Mouse (Mus musculus): ENCODE measurements around the gene Ap1s3. TPM values are rescaled to one million over a fixed set of nuclear protein-coding genes. Genes with fewer than 3 reads are reported as not detected.
"Not testable (repeated sequence)": the region's sequence is repeated elsewhere in the genome, so short reads cannot be mapped to it uniquely, and the experiment has no call there.

The Ap1s3 gene
- polyA plus RNA-seq, 1 experiment from 2014 or later = 0.35 TPM

GRCm38 (mm10) chr1:79626140-79626539 is 45.6 kb downstream of the Ap1s3 start:
- Histone ChIP-seq H3K9ac (ENCODE audit: low read depth, low read length) (no peak overlapping the region), H3K36me3 (ENCODE audit: control insufficient read depth, insufficient read depth, low read length) (no peaks in the 10 kb centered on the region), H3K9me3 (ENCODE audit: control insufficient read depth, low read length) (no peaks in the 10 kb centered on the region), H3K4me2 (ENCODE audit: low read depth, low read length) (no peak overlapping the region), H3K27me3 (replicated peaks; ENCODE audit: control insufficient read depth, insufficient read depth, low read length) (no peaks in the 10 kb centered on the region), H3K4me3 (ENCODE audit: low read length) (no peak overlapping the region), H3K27ac (ENCODE audit: low read length) (no peak overlapping the region), H3K4me1 (ENCODE audit: control insufficient read depth, insufficient read depth, low read length) (no peaks in the 10 kb centered on the region)
- 53% methylated on average over 4 of the region's 4 CpGs for WGBS
- ATAC-seq = no peak

DNA sequence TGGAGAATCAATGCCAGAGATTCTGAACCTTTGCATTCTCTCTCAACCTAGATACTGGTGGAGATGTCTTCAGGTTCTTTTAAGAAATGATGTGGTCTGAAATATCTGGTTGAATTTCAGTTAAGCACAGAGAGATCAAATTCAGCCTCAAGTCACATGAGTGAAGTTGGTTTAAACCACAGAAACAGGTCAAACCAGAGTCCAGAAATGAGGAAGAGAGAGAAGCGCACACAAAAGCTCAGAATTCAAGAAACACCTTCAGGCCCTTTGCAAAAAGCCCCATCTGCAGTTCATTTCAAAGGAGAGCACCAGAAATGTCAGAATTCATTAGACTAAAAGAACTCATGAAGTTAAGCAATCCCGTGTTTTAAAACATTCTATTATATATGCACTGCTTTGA is 52.3 kb downstream of the Ap1s3 start:
- 82% methylated on average over 2 of the region's 2 CpGs for WGBS
- Histone ChIP-seq H3K9me3 (ENCODE audit: control insufficient read depth, low read length) (peaks cover 2% of the 10 kb centered on the region; the same call in 1 of the 2 replicates), H3K4me1 (ENCODE audit: control insufficient read depth, insufficient read depth, low read length) (no peaks in the 10 kb centered on the region), H3K4me3 (ENCODE audit: low read length) (no peak overlapping the region), H3K27me3 (replicated peaks; ENCODE audit: control insufficient read depth, insufficient read depth, low read length) (no peaks in the 10 kb centered on the region), H3K4me2 (ENCODE audit: low read depth, low read length) (no peak overlapping the region), H3K36me3 (ENCODE audit: control insufficient read depth, insufficient read depth, low read length) (no peaks in the 10 kb centered on the region), H3K27ac (ENCODE audit: low read length) (no peak overlapping the region), H3K9ac (ENCODE audit: low read depth, low read length) (no peak overlapping the region)
- ATAC-seq = no peak

DNA sequence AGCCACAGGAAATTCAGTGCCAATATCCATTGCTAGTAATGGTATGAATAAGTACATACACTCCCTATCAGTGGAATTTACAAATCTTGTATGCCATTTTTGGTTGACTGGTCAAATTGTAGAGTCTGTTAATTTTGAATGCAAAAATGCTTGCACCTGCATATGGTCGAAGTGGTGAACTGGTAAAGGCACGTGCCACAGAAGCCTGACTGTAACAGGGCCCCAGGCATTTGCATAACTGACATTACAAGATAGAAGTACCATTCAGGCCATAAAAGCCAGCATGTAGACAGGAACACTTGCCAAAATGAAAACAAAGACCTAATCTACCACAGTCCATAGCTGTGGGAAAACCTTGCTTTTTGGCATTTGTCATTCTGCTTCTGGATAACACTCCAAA is 55.3 kb downstream of the Ap1s3 start:
- ATAC-seq = no peak
- Histone ChIP-seq H3K27ac (ENCODE audit: low read length) (no peak overlapping the region), H3K4me3 (ENCODE audit: low read length) (no peak overlapping the region), H3K9ac (ENCODE audit: low read depth, low read length) (no peak overlapping the region), H3K4me2 (ENCODE audit: low read depth, low read length) (no peak overlapping the region), H3K4me1 (ENCODE audit: control insufficient read depth, insufficient read depth, low read length) (no peaks in the 10 kb centered on the region), H3K27me3 (replicated peaks; ENCODE audit: control insufficient read depth, insufficient read depth, low read length) (no peaks in the 10 kb centered on the region), H3K36me3 (ENCODE audit: control insufficient read depth, insufficient read depth, low read length) (no peaks in the 10 kb centered on the region), H3K9me3 (ENCODE audit: control insufficient read depth, low read length) (peaks cover 3% of the 10 kb centered on the region; the same call in 1 of the 2 replicates)
- 92% methylated on average over 2 of the region's 2 CpGs for WGBS

DNA sequence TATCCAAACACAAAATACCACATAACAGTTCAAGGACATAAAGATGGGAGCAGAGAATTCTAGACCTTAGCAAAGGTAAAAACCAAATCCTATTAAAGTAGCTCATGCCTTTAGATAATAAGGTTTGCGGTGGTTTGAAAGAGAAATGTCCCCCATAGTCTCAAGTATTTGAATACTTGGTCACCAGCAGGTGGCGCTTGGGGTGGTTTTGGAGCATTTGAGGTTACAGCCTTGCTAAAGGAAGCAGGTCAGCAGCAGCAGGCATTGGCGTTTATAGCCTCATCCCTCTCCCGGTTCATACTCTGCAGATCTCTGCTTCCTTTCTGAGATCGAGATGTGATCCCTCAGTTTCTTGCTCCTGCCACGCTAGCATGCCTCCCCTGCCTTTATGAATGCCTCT is 57.3 kb downstream of the Ap1s3 start:
- H3K27ac ChIP-seq (ENCODE audit: low read length) = no peak overlapping the region
- no peak overlapping the region for H3K9ac ChIP-seq (ENCODE audit: low read depth, low read length)
- 93% methylated on average over 6 of the region's 6 CpGs for WGBS
- peaks cover 3% of the 10 kb centered on the region; the same call in 1 of the 2 replicates for H3K9me3 ChIP-seq (ENCODE audit: control insufficient read depth, low read length)
- H3K4me2 ChIP-seq (ENCODE audit: low read depth, low read length) = no peak overlapping the region
- no peak overlapping the region for H3K4me3 ChIP-seq (ENCODE audit: low read length)
- H3K36me3 ChIP-seq (ENCODE audit: control insufficient read depth, insufficient read depth, low read length) = no peaks in the 10 kb centered on the region
- H3K27me3 ChIP-seq (replicated peaks; ENCODE audit: control insufficient read depth, insufficient read depth, low read length) = no peaks in the 10 kb centered on the region
- no peak for ATAC-seq
- no peaks in the 10 kb centered on the region for H3K4me1 ChIP-seq (ENCODE audit: control insufficient read depth, insufficient read depth, low read length)

DNA sequence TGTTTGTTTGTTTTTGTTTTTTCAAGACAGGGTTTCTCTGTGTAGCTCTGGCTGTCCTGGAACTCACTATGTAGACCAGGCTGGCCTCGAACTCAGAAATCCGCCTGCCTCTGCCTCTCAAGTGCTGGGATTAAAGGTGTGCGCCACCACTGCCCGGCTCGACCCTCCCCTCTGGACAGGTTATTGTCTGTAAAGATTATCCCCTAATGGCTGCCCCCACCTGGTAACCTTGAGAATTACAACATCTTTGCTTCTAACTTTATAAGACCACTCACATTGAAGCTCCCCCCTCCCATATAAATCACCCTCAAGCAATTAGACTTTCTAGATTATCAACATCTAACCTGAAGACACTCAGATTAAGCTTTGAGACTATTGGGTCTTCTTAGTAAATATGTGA is 60.5 kb downstream of the Ap1s3 start:
- H3K9me3 ChIP-seq (ENCODE audit: control insufficient read depth, low read length); H3K4me1 ChIP-seq (ENCODE audit: control insufficient read depth, insufficient read depth, low read length); H3K27me3 ChIP-seq (replicated peaks; ENCODE audit: control insufficient read depth, insufficient read depth, low read length); H3K4me2 ChIP-seq (ENCODE audit: low read depth, low read length); H3K9ac ChIP-seq (ENCODE audit: low read depth, low read length); ATAC-seq; H3K4me3 ChIP-seq (ENCODE audit: low read length); H3K36me3 ChIP-seq (ENCODE audit: control insufficient read depth, insufficient read depth, low read length); H3K27ac ChIP-seq (ENCODE audit: low read length): not testable (repeated sequence)
- 91% methylated on average over 5 of the region's 5 CpGs for WGBS

DNA sequence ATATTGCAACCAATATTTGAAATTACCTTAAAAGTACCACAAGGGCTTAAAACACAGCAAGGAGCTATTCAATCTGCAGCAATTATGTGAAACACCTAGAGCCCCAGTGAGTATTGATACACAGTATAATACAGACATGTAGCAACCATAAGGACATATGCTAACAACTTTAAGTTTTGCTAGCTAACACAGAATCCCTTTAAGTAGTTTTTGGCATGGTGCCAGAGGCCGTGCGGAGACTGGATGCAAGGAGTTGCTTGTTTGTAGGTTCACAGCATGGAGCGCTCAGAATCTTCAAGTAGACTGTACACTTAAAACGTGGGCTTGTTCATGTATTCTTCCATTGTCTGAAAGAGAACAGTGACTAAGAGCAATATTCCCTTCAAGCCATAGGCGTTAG is 62.9 kb downstream of the Ap1s3 start:
- not testable (repeated sequence) for H3K4me1 ChIP-seq (ENCODE audit: control insufficient read depth, insufficient read depth, low read length); ATAC-seq; H3K27ac ChIP-seq (ENCODE audit: low read length); H3K9me3 ChIP-seq (ENCODE audit: control insufficient read depth, low read length); H3K9ac ChIP-seq (ENCODE audit: low read depth, low read length); H3K4me3 ChIP-seq (ENCODE audit: low read length); H3K4me2 ChIP-seq (ENCODE audit: low read depth, low read length); H3K36me3 ChIP-seq (ENCODE audit: control insufficient read depth, insufficient read depth, low read length); H3K27me3 ChIP-seq (replicated peaks; ENCODE audit: control insufficient read depth, insufficient read depth, low read length)
- 55% methylated on average over 5 of the region's 5 CpGs for WGBS

DNA sequence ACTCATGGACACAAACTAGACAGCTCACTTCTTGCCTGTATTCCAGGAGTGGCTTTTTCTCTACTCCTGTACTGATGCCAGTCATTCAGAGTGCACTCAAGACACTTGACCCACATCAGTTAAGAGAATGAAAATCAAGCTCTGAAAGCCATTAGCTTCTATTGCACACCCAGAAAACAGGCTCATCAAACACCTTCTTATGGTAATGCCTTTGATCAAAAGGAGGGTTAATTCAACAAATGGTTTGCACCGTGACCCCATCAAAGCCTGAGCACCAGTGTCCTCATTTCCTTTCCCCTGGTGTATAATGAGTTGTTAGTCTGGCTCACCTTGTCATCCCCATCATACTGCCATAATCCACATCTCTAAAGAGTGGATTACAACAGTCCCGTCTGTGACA is 69.3 kb downstream of the Ap1s3 start:
- H3K4me2 ChIP-seq (ENCODE audit: low read depth, low read length) = no peak overlapping the region
- no peaks in the 10 kb centered on the region for H3K27me3 ChIP-seq (replicated peaks; ENCODE audit: control insufficient read depth, insufficient read depth, low read length)
- no peaks in the 10 kb centered on the region for H3K4me1 ChIP-seq (ENCODE audit: control insufficient read depth, insufficient read depth, low read length)
- H3K36me3 ChIP-seq (ENCODE audit: control insufficient read depth, insufficient read depth, low read length) = no peaks in the 10 kb centered on the region
- WGBS = 77% methylated on average over 2 of the region's 2 CpGs
- no peak for ATAC-seq
- no peaks in the 10 kb centered on the region for H3K9me3 ChIP-seq (ENCODE audit: control insufficient read depth, low read length)
- no peak overlapping the region for H3K9ac ChIP-seq (ENCODE audit: low read depth, low read length)
- H3K4me3 ChIP-seq (ENCODE audit: low read length) = no peak overlapping the region
- no peak overlapping the region for H3K27ac ChIP-seq (ENCODE audit: low read length)

DNA sequence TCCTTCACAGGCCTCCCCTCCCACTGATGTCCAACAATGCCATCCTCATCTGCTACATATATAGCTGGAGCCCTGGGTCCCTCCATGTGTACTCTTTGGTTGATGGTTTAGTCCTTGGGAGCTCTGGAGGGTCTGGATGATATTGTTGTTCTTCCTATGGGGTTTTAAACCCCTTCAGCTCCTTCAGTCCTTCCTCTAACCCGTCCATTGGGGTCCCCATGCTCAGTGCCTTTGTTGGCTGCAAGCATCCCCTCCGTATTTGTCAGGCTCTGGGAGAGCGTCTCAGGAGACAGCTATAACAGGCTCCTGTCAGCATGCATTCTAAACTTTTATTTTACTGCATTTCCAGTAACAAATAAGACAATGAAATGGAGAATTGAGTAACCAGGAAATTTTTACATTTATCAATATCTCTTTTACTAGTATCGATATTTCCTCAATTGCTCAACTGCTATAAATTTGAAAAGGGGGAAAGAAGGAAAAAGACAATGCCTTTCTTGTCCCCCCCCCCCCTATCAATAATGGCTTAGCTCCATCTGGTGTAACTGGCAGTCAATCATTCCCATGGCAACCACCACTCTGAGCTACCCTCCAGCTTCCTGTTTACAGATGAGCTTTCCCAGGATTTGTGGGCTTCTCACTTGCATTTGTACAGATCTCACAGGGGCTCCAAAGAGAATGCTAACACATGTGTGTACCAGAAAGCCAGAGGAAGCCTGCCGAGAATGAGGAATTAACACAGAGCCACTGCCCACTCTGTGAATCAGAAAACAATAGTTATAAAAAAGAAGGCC is 73.2 kb downstream of the Ap1s3 start:
- no peak overlapping the region for H3K27ac ChIP-seq (ENCODE audit: low read length)
- no peak overlapping the region for H3K4me3 ChIP-seq (ENCODE audit: low read length)
- WGBS = 49% methylated on average over 5 of the region's 5 CpGs
- no peak for ATAC-seq
- H3K9ac ChIP-seq (ENCODE audit: low read depth, low read length) = no peak overlapping the region
- H3K4me2 ChIP-seq (ENCODE audit: low read depth, low read length) = no peak overlapping the region
- no peaks in the 10 kb centered on the region for H3K27me3 ChIP-seq (replicated peaks; ENCODE audit: control insufficient read depth, insufficient read depth, low read length)
- no peaks in the 10 kb centered on the region for H3K4me1 ChIP-seq (ENCODE audit: control insufficient read depth, insufficient read depth, low read length)
- H3K9me3 ChIP-seq (ENCODE audit: control insufficient read depth, low read length) = no peaks in the 10 kb centered on the region
- H3K36me3 ChIP-seq (ENCODE audit: control insufficient read depth, insufficient read depth, low read length) = no peaks in the 10 kb centered on the region

- 66% methylated on average over 4 of the region's 4 CpGs for WGBS
- no peak overlapping the region for H3K9ac ChIP-seq (ENCODE audit: low read depth, low read length)
- no peaks in the 10 kb centered on the region for H3K36me3 ChIP-seq (ENCODE audit: control insufficient read depth, insufficient read depth, low read length)
- H3K9me3 ChIP-seq (ENCODE audit: control insufficient read depth, low read length) = no peaks in the 10 kb centered on the region
- H3K4me2 ChIP-seq (ENCODE audit: low read depth, low read length) = no peak overlapping the region
- H3K27ac ChIP-seq (ENCODE audit: low read length) = no peak overlapping the region
- ATAC-seq = no peak
- no peak overlapping the region for H3K4me3 ChIP-seq (ENCODE audit: low read length)
- H3K4me1 ChIP-seq (ENCODE audit: control insufficient read depth, insufficient read depth, low read length) = no peaks in the 10 kb centered on the region
- H3K27me3 ChIP-seq (replicated peaks; ENCODE audit: control insufficient read depth, insufficient read depth, low read length) = no peaks in the 10 kb centered on the region
These were observed 79.0 kb downstream of the Ap1s3 start for GRCm38 (mm10) chr1:79592721-79593277.

Measured in intestine, embryonic 16.5 days (tissue).